Mouse (Mus musculus) neural tube, embryonic 15.5 days (tissue): ENCODE measurements around the gene Caln1. TPM values are rescaled to one million over a fixed set of nuclear protein-coding genes. Genes with fewer than 3 reads are reported as not detected.

Source experiments
- ATAC-seq: fragments of 200-750 bp; cut with Nextera tagmentation; 2 replicates; pipeline ENCODE4 v1.8.0; 2017; ENCODE audit warnings: mild to moderate bottlenecking, moderate TSS enrichment, moderate library complexity; ENCODE audit not compliant: low FRiP score
- H3K27ac ChIP-seq: fragments of 300-500 bp; sonication (generic); replicated peaks from 2 replicates; pipeline ENCODE4 v1.5.1; 2015; ENCODE audit warnings: mild to moderate bottlenecking, inconsistent platforms
- H3K27me3 ChIP-seq: fragments of 300-500 bp; sonication (generic); replicated peaks from 2 replicates; pipeline ENCODE4 v1.6.1; 2015; ENCODE audit warnings: inconsistent platforms
- H3K36me3 ChIP-seq: fragments of 300-500 bp; sonication (generic); 2 replicates; pipeline ENCODE4 v1.6.1; 2015; ENCODE audit warnings: inconsistent platforms
- H3K4me1 ChIP-seq: fragments of 300-500 bp; sonication (generic); 2 replicates; pipeline ENCODE4 v1.6.1; 2015; ENCODE audit warnings: inconsistent platforms
- H3K4me2 ChIP-seq: fragments of 300-500 bp; sonication (generic); 2 replicates; pipeline ENCODE4 v1.6.1; 2015; ENCODE audit warnings: inconsistent platforms, mild to moderate bottlenecking, moderate library complexity
- H3K4me3 ChIP-seq: fragments of 300-500 bp; sonication (generic); replicated peaks from 2 replicates; pipeline ENCODE4 v1.5.1; 2015; ENCODE audit warnings: mild to moderate bottlenecking, inconsistent platforms
- H3K9ac ChIP-seq: fragments of 300-500 bp; sonication (generic); replicated peaks from 2 replicates; pipeline ENCODE4 v1.6.1; 2015; ENCODE audit warnings: mild to moderate bottlenecking, inconsistent platforms
- H3K9me3 ChIP-seq: fragments of 300-500 bp; sonication (generic); replicated peaks from 2 replicates; pipeline ENCODE4 v1.6.1; 2016; ENCODE audit warnings: inconsistent platforms
- WGBS: fragments of 180-500 bp; shearing (Covaris S2); methylation state at CpG from one replicate; pipeline ENCODE4 v1.1.7; 2015; ENCODE audit warnings: mixed read lengths; 5-methylcytosine and 5-hydroxymethylcytosine counted together
- polyA plus RNA-seq: library from polyadenylated mRNA; unstranded; fragments of >200 nt; fragmentation: Nextera tagmentation; extraction: Ambion mirVana; gene quantifications from 2 replicates; pipeline ENCODE4 v1.2.1, GENCODE M21; 2015

The Caln1 gene
- polyA plus RNA-seq = 42.5 and 51.0 TPM in 2 replicates

DNA sequence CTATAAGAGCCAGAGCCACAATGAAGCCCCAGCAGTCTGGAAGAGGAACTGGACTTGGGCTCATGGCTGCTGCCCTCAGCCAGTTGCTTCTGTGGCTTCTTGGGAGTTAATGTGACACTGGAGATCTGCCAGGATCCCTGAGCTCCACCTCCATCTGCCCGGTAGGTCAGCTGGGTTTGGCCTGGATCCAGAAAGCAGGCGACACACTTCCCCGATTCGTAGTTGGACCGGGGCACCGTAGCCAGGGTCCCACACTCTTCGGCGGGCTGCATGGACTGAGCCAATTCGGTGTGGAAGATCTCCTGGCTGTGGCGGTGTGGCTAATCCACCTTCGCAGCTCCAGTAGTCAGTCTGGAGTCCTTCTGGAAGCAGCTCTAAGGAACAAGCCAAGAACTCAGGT, at the start of gene Caln1:
Gene Caln1 (plus strand): TSS at position 219 of the 400 bp plus-strand sequence.
- ATAC-seq = no peak
- no peak within 1 kb of the TSS for H3K27ac ChIP-seq
- no peaks in the 10 kb centered on the region for H3K9me3 ChIP-seq
- WGBS = 72% methylated on average over 11 of the region's 11 CpGs
- no peak within 1 kb of the TSS for H3K4me2 ChIP-seq
- H3K4me1 ChIP-seq = no peaks in the 10 kb centered on the region
- no peak within 1 kb of the TSS for H3K4me3 ChIP-seq
- no peaks in the 10 kb centered on the region for H3K27me3 ChIP-seq
- no peak within 1 kb of the TSS for H3K9ac ChIP-seq
- no peaks in the 10 kb centered on the region for H3K36me3 ChIP-seq

DNA sequence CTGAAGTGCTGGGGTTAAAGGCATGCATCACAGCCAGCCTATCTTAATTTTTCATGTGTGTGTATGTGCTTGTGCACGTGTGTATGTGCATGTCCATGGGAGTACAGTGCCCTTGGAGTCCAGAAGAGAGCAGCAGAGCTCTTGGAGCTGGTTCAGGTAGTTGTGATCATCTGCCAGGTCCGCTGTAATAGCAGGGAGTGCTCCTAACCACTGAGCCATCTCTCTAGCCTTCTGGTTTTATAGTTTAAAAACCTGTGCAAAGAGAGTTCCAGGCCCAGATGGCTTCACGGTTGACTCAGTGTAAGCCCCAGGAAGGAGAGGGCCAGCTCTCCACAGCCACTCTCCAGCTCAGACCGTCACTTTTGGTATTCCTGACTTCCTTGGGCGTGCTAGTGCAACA, 49.5 kb upstream of the Caln1 start:
- Histone ChIP-seq H3K4me1 (no peaks in the 10 kb centered on the region), H3K27me3 (no peaks in the 10 kb centered on the region), H3K4me3 (no peak overlapping the region), H3K36me3 (no peaks in the 10 kb centered on the region), H3K27ac (no peak overlapping the region), H3K4me2 (no peak overlapping the region), H3K9ac (no peak overlapping the region), H3K9me3 (no peaks in the 10 kb centered on the region)
- ATAC-seq = no peak
- WGBS = 94% methylated on average over 5 of the region's 5 CpGs

DNA sequence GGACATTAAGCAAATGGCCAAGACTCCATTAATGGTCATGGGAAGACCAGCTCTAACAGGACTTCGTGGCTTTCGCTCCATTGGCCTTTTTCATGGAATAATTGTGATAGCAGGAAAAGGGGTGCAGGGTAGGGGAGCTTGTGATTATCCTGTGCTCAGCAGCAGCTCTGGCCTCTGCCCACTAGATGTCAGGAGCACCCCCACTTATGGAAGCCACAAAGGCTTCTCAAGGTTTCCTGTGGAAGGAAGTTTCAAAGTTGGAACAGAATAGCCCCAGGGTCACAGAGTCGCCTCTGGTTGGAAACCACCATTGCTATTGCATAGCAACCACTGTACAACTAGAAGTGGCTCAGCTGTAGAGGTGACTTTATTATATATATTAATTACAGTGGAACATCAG, 48.8 kb upstream of the Caln1 start:
- WGBS = 84% methylated on average over 3 of the region's 3 CpGs
- Histone ChIP-seq H3K27me3 (no peaks in the 10 kb centered on the region), H3K9me3 (no peaks in the 10 kb centered on the region), H3K27ac (no peak overlapping the region), H3K9ac (no peak overlapping the region), H3K36me3 (peaks cover 2% of the 10 kb centered on the region; the same call in 1 of the 2 replicates), H3K4me3 (no peak overlapping the region), H3K4me1 (no peaks in the 10 kb centered on the region), H3K4me2 (no peak overlapping the region)
- ATAC-seq = peak; percentile 45; the same call in 1 of the 2 replicates

- 0 out of 2 replicates have a peak, but pooled peaks cover 4% of the 10 kb centered on the region for H3K4me1 ChIP-seq
- H3K9ac ChIP-seq = no peak overlapping the region
- H3K4me3 ChIP-seq = no peak overlapping the region
- H3K4me2 ChIP-seq = no peak overlapping the region
- 94% methylated on average over 8 of the region's 8 CpGs for WGBS
- H3K27ac ChIP-seq = no peak overlapping the region
- H3K27me3 ChIP-seq = no peaks in the 10 kb centered on the region
- ATAC-seq = no peak
- no peaks in the 10 kb centered on the region for H3K9me3 ChIP-seq
- peaks cover 5% of the 10 kb centered on the region; the same call in 1 of the 2 replicates for H3K36me3 ChIP-seq
These were observed 43.8 kb upstream of the Caln1 start for GRCm38 (mm10) chr5:130325486-130325885.

DNA sequence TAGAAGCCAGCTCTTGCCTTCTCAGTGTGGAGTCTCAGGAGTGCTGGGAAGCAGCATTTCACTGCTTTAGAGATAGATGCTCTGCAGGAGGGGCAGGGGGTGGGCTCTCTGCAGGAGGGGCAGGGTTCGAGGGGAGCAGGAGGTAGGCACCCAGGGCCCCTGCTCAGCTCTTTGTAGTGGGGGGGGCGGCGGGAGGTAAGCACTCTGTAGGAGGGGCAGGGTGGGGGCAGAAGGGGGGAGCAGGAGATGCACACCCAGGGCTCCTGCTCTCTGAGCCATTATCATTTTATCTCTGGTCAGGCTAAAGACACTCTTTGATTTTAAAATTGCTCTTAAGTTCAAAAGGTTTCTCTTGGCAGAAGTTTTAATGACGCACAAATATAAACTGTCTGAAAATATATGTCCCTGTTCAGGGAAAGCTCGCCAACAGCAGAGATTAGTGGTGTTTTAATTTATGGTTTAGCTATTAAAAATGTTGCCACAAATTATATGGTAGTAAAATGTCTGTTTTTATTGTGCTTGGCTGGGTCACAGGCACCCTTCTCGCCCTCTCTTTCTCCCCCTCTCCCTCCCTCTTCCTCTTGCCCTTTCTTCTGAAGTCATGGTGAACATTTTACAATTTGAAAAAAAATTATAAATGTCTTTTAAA, 41.5 kb upstream of the Caln1 start:
- no peaks in the 10 kb centered on the region for H3K9me3 ChIP-seq
- H3K27me3 ChIP-seq = no peaks in the 10 kb centered on the region
- H3K4me1 ChIP-seq = peaks cover 14% of the 10 kb centered on the region; the same call in 1 of the 2 replicates
- H3K9ac ChIP-seq = no peak overlapping the region
- ATAC-seq = no peak
- WGBS = 61% methylated on average over 6 of the region's 6 CpGs
- H3K27ac ChIP-seq = no peak overlapping the region
- no peak overlapping the region for H3K4me2 ChIP-seq
- H3K4me3 ChIP-seq = no peak overlapping the region
- peaks cover 5% of the 10 kb centered on the region; the same call in 1 of the 2 replicates for H3K36me3 ChIP-seq

GRCm38 (mm10) chr5:130328366-130328765, 40.9 kb upstream of the Caln1 start:
- peaks cover 5% of the 10 kb centered on the region; the same call in 1 of the 2 replicates for H3K36me3 ChIP-seq
- H3K4me3 ChIP-seq = no peak overlapping the region
- ATAC-seq = no peak
- H3K4me1 ChIP-seq = peaks cover 14% of the 10 kb centered on the region; the same call in 1 of the 2 replicates
- no peak overlapping the region for H3K27ac ChIP-seq
- no peak overlapping the region for H3K9ac ChIP-seq
- WGBS = 85% methylated on average over 9 of the region's 9 CpGs
- H3K9me3 ChIP-seq = no peaks in the 10 kb centered on the region
- H3K4me2 ChIP-seq = no peak overlapping the region
- no peaks in the 10 kb centered on the region for H3K27me3 ChIP-seq

DNA sequence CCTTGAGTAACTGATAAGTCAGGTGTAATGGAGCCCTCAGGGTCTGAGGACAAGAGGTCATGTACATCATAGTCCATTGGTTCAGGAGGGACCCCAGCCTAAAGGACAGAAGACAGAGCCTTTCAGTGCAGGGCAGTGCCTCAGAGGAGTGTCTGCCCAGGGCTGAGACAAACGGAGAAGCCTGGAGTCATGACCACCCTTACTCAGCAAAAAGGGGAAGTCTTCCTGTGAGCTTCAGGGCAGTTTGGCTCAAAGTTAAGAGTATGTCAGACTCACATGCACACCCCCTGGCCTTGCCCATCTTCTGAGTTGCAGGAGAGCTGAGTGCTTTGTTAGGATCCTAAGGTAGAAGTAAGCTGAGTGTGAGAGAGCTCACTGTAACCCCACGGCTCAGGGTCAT, 39.4 kb upstream of the Caln1 start:
- H3K4me1 ChIP-seq = peaks cover 21% of the 10 kb centered on the region; the same call in 1 of the 2 replicates
- no peak overlapping the region for H3K4me2 ChIP-seq
- ATAC-seq = no peak
- peaks cover 6% of the 10 kb centered on the region for H3K36me3 ChIP-seq
- 93% methylated on average over 2 of the region's 2 CpGs for WGBS
- H3K4me3 ChIP-seq = no peak overlapping the region
- no peaks in the 10 kb centered on the region for H3K27me3 ChIP-seq
- no peaks in the 10 kb centered on the region for H3K9me3 ChIP-seq
- no peak overlapping the region for H3K9ac ChIP-seq
- H3K27ac ChIP-seq = no peak overlapping the region

DNA sequence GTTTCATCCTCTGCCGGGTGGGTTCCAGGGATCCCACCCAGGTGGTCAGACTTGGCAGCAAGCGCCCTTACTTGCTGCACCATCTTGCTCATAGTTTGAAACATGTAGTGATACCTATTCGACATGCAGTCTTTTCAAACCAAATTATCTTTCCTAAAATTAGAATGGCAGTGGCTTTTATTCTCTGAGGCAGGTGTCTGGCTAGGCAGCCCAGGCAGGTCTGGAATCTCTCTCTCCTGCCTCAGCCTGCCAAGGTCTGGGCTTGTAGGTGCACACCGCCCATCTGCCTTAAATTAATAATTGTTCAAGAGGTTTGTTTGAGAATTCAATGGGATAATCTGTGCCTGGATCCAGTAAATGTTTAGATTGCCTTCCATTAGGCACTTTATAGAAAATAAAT, 38.5 kb upstream of the Caln1 start:
- ATAC-seq = no peak
- H3K4me3 ChIP-seq = no peak overlapping the region
- 82% methylated on average over 4 of the region's 4 CpGs for WGBS
- H3K27ac ChIP-seq = no peak overlapping the region
- H3K36me3 ChIP-seq = peaks cover 10% of the 10 kb centered on the region
- peaks cover 21% of the 10 kb centered on the region; the same call in 1 of the 2 replicates for H3K4me1 ChIP-seq
- no peak overlapping the region for H3K9ac ChIP-seq
- no peaks in the 10 kb centered on the region for H3K27me3 ChIP-seq
- H3K4me2 ChIP-seq = no peak overlapping the region
- H3K9me3 ChIP-seq = no peaks in the 10 kb centered on the region

DNA sequence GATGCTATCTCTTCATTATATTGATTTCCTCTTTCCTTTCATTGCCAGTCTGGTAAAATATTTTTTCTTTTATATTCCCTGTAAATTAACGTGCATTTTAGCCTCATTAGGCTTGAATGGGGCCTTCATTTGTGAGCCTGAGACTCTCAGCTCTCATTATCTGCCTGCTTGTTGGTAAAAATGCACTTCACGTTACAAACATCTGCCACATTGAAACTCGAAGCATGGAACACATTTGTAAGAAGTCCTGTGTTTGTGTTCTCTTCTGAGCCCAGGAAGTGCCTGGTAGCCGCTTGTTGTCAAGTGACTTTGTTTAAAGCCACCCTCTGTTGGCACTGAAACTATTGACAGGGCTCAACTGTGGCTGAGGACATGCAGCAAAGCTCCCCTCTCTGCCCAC, 38.0 kb upstream of the Caln1 start:
- Histone ChIP-seq H3K27ac (peak overlapping the region; percentile 46; the same call in 1 of the 2 replicates), H3K27me3 (no peaks in the 10 kb centered on the region), H3K4me2 (no peak overlapping the region), H3K4me3 (no peak overlapping the region), H3K9me3 (no peaks in the 10 kb centered on the region), H3K36me3 (peaks cover 9% of the 10 kb centered on the region), H3K4me1 (peaks cover 21% of the 10 kb centered on the region; the same call in 1 of the 2 replicates), H3K9ac (no peak overlapping the region)
- no peak for ATAC-seq
- 40% methylated on average over 4 of the region's 4 CpGs for WGBS

GRCm38 (mm10) chr5:130333566-130333965, 35.7 kb upstream of the Caln1 start:
- no peak overlapping the region for H3K9ac ChIP-seq
- H3K36me3 ChIP-seq = peaks cover 15% of the 10 kb centered on the region
- no peak; the same call in 1 of the 2 replicates for ATAC-seq
- WGBS = 75% methylated on average over 7 of the region's 7 CpGs
- no peaks in the 10 kb centered on the region for H3K9me3 ChIP-seq
- H3K4me1 ChIP-seq = peaks cover 17% of the 10 kb centered on the region; the same call in 1 of the 2 replicates
- H3K4me2 ChIP-seq = no peak overlapping the region
- H3K27me3 ChIP-seq = no peaks in the 10 kb centered on the region
- 0 out of 2 replicates have a peak overlapping the region, but pooled peaks have one; percentile 37 for H3K27ac ChIP-seq
- H3K4me3 ChIP-seq = no peak overlapping the region

DNA sequence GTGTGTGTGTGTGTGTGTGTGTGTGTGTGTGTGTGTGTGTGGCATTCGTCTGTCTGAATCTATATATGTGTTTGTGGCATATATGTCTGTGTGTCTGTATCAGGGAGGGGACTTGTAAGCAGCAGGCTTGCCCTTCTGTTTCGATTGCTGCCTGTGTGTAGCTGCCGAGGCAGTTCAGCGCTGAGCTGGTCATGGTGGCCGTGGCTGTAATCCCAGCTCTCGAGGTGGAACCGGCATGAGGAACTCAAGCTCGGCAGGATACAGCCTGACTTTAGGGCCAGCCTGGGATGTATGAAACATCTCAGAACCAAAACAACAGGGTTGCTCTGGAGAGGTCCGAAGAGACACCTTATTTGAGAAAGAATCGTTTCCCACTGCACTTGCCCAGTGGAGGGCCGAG, 35.3 kb upstream of the Caln1 start:
- Histone ChIP-seq H3K9ac (no peak overlapping the region), H3K4me3 (no peak overlapping the region), H3K9me3 (no peaks in the 10 kb centered on the region), H3K27ac (0 out of 2 replicates have a peak overlapping the region, but pooled peaks have one; percentile 37), H3K4me2 (no peak overlapping the region), H3K36me3 (peaks cover 15% of the 10 kb centered on the region), H3K4me1 (peaks cover 17% of the 10 kb centered on the region; the same call in 1 of the 2 replicates), H3K27me3 (no peaks in the 10 kb centered on the region)
- no peak for ATAC-seq
- WGBS = 87% methylated on average over 11 of the region's 11 CpGs

DNA sequence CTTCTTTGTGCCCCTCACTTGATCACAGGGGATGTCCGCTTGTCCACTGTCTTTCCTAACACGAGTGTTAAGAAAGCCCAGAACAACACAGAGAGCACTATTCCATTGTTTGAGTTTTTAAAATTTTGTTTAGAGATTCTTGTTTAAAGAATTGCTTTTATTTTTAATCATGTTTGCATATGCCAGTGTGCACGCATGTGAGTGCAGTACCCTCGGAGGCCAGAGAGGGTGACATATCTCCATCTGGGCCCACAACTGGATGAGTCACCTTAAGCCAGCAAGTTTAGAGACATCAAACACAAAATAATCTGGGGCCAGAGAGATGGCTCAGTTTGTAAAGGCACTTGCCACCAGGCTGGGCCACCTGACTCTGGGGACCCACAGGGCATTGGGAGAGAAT, 33.8 kb upstream of the Caln1 start:
- Histone ChIP-seq H3K27me3 (no peaks in the 10 kb centered on the region), H3K4me2 (no peak overlapping the region), H3K4me1 (peaks cover 17% of the 10 kb centered on the region; the same call in 1 of the 2 replicates), H3K36me3 (peaks cover 21% of the 10 kb centered on the region), H3K4me3 (no peak overlapping the region), H3K9me3 (no peaks in the 10 kb centered on the region), H3K27ac (no peak overlapping the region), H3K9ac (no peak overlapping the region)
- ATAC-seq = no peak
- WGBS = 99% methylated on average over 4 of the region's 4 CpGs
